13 mouse cellular contexts compared by ENCODE assay signal in the genomic region with DNA sequence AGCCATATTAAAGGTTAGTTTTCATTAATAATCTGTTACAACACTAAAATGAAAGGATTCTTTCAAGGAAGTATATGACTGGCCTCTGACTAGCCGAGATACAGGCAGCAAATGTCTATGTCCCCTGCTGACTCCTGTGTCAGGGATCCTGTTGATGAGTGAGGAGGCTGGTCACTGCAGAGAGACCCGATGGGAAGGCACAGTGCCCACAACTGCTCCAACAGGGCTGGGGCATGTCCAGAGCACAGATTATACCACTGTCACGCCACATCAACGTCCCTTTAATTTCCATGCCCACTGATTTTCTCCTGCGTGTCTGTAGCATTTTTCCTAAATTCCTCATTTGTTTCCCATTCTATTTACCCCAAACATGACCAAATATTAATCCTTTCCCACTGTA.
"Had no signal": no experiment of that assay in that cellular context is flagged by ENCODE, and none has a peak within 500 bp of the region (broad histone marks: within the 10 kb centered on the region; RNA-seq: fewer than 3 reads in every experiment).

No protein-coding gene starts in this region.

- H3K4me3 ChIP-seq: intestine, embryonic 15.5 days; kidney, embryonic 15.5 days; limb, embryonic 12.5 days; lung, embryonic 15.5 days; stomach, embryonic 15.5 days had no signal

- ATAC-seq: intestine, embryonic 15.5 days; midbrain, embryonic 16.5 days had no signal

- H3K27ac ChIP-seq: intestine, embryonic 15.5 days; kidney, embryonic 15.5 days; limb, embryonic 12.5 days; lung, embryonic 15.5 days; macrophage; stomach, embryonic 15.5 days had no signal

- DNase-seq: kidney, adult 2 months; kidney, postnatal 14 days; lung, postnatal 14 days; right cerebral cortex, postnatal 14 days; thymus, adult 2 months; thymus, postnatal 25 days had no signal

- H3K27me3 ChIP-seq: intestine, embryonic 15.5 days; kidney, embryonic 15.5 days; limb, embryonic 12.5 days; lung, embryonic 15.5 days; stomach, embryonic 15.5 days had no signal

- H3K4me2 ChIP-seq: intestine, embryonic 15.5 days; kidney, embryonic 15.5 days; limb, embryonic 12.5 days; lung, embryonic 15.5 days; stomach, embryonic 15.5 days had no signal

- H3K4me1 ChIP-seq: intestine, embryonic 15.5 days had no signal

- H3K9ac ChIP-seq: intestine, embryonic 15.5 days; kidney, embryonic 15.5 days; limb, embryonic 12.5 days; lung, embryonic 15.5 days; stomach, embryonic 15.5 days had no signal

- H3K9me3 ChIP-seq: intestine, embryonic 15.5 days; kidney, embryonic 15.5 days; limb, embryonic 12.5 days; lung, embryonic 15.5 days; stomach, embryonic 15.5 days had no signal
